Mouse (Mus musculus): ENCODE measurements around the gene Dbp. TPM values are rescaled to one million over a fixed set of nuclear protein-coding genes. Genes with fewer than 3 reads are reported as not detected.

Dbp gene
- polyA plus RNA-seq, 1 experiment: 23.4 TPM

DNA sequence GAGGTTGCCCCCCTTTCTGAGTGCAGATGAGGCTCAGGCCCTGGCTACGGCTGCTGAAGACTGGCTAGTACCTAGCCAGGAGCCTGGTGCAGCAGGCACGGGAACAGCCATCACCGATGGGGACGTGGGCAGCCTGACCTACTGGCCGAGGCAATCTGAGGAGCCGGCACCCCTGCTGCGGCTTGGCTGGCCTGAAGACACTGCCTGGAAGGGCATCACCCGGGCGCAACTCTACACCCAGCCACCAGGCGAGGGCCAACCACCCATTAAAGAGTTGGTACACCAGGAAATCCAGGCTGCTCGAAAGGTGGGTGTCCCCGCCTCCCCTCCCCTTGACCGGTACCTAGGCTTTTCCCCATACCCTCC is 17.4 kb downstream of the Dbp start:
- Histone ChIP-seq H3K9me3 (no peaks in the 10 kb centered on the region), H3K4me1 (peaks cover 62% of the 10 kb centered on the region), H3K27me3 (replicated peaks) (no peaks in the 10 kb centered on the region), H3K4me3 (replicated peaks) (no peak overlapping the region), H3K36me3 (replicated peaks; ENCODE audit: low read length) (peaks cover 87% of the 10 kb centered on the region)
- no peak for TF ChIP-seq GATA1 (IDR thresholded peaks at IDR 0.05; ENCODE audit: borderline replicate concordance, low read length)
- no peak for TF ChIP-seq FLI1 (IDR thresholded peaks at IDR 0.05; ENCODE audit: low read length)

DNA sequence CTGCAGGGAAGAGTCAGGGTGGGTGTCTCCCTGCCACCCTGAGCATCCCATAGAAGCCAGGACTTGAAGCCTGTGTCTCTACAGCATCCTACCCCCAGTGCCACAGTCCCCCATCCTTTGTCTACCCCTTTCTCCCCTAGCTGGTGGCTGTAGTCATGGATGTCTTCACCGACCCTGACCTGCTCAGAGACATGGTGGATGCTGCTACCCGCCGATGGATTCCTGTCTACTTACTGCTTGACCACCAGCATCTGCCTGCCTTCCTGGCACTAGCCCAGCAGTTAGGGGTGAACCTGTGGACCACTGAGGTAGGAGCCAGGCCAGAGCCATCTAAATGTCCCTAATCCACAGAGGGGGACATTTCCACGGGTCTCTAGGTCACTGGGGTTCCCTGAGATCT is 18.4 kb downstream of the Dbp start:
- Histone ChIP-seq H3K36me3 (replicated peaks; ENCODE audit: low read length) (peaks cover 94% of the 10 kb centered on the region), H3K27me3 (replicated peaks) (no peaks in the 10 kb centered on the region)
- no peak for TF ChIP-seq GATA1 (IDR thresholded peaks at IDR 0.05; ENCODE audit: borderline replicate concordance, low read length)

DNA sequence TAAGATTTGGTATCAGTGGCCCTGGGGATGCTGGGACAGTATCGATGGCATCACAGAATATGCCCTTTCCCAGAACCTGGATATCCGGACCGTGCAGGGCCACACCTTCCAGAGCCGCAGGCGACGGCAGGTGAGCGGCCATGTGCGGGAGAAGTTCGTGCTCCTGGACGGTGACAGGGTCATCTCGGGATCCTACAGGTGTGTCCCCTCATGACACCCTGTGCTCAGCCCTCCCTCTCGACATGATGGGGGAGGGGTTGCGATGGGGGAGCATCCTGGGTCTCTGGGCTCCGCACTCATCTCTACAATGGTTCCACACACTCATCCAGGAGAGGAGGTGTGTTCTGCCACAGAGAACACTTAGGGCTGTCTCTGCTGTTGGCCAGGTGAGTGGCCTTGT is 18.9 kb downstream of the Dbp start:
- H3K4me1 ChIP-seq: peaks cover 67% of the 10 kb centered on the region

More for the DNA sequence above, 18.4 kb downstream of the Dbp start:
- no peak overlapping the region for H3K4me3 ChIP-seq (replicated peaks)
- H3K4me1 ChIP-seq: peaks cover 67% of the 10 kb centered on the region
- no peaks in the 10 kb centered on the region for H3K9me3 ChIP-seq

DNA sequence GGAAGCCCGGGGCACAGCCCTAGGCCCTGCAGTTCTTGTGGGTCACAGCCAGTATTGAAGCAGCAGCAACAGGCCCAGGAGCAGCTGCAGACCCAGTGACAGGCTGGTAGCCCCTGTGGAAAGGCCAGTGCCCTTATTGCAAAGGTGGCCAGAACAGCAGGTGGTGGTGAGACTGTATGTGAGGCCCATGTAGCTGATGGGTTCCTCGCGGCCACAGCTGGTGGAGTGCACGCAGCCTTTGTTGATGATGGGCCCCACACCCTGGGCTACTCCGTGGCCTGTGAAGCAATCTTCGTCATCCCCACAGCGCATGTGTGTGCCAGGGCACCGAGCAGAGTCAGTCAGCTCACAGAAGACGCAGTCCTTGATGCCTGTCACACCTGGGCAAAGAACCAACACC is 20.3 kb downstream of the Dbp start:
- no peak overlapping the region for H3K4me3 ChIP-seq (replicated peaks)
- H3K36me3 ChIP-seq (replicated peaks; ENCODE audit: low read length): peaks cover 98% of the 10 kb centered on the region
- no peaks in the 10 kb centered on the region for H3K27me3 ChIP-seq (replicated peaks)
- H3K9me3 ChIP-seq: no peaks in the 10 kb centered on the region
- TF ChIP-seq FLI1 (IDR thresholded peaks at IDR 0.05; ENCODE audit: low read length): no peak
- no peak for TF ChIP-seq GATA1 (IDR thresholded peaks at IDR 0.05; ENCODE audit: borderline replicate concordance, low read length)
- H3K4me1 ChIP-seq: peaks cover 62% of the 10 kb centered on the region

More for the DNA sequence above, 18.9 kb downstream of the Dbp start:
- TF ChIP-seq FLI1 (IDR thresholded peaks at IDR 0.05; ENCODE audit: low read length) (no peak), GATA1 (IDR thresholded peaks at IDR 0.05; ENCODE audit: borderline replicate concordance, low read length) (no peak)
- H3K27me3 ChIP-seq (replicated peaks): no peaks in the 10 kb centered on the region
- no peaks in the 10 kb centered on the region for H3K9me3 ChIP-seq
- H3K36me3 ChIP-seq (replicated peaks; ENCODE audit: low read length): peaks cover 98% of the 10 kb centered on the region
- no peak overlapping the region for H3K4me3 ChIP-seq (replicated peaks)

DNA sequence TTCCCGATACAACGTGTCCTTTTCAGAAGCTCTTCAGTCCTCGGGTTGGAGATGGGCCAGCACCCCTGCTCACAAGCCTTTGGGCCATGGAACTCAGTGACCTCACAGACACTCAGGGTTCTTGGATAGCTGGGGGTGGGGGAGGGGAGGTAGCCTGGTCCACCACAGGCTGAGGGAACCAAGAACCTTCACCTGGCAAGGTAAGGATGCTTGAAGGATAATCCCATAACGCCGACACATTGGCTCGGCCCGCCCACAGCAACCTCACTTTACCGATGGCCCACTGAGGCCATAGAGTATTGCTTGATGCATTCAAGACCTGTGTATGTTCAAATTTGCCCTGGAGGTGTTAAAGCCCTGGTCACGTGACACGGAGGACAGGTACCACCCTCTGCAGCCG is 20.8 kb downstream of the Dbp start, which contains the start of gene Spaca4:
Spaca4 (minus strand) TSS at position 101 of the 400 bp plus-strand sequence.
- Histone ChIP-seq H3K36me3 (replicated peaks; ENCODE audit: low read length) (peaks cover 92% of the 10 kb centered on the region), H3K4me3 (replicated peaks) (no peak within 1 kb of the TSS), H3K27me3 (replicated peaks) (no peaks in the 10 kb centered on the region), H3K9me3 (no peaks in the 10 kb centered on the region), H3K4me1 (peaks cover 62% of the 10 kb centered on the region)
- TF ChIP-seq GATA1 (IDR thresholded peaks at IDR 0.05; ENCODE audit: borderline replicate concordance, low read length): no peak
- no peak for TF ChIP-seq FLI1 (IDR thresholded peaks at IDR 0.05; ENCODE audit: low read length)

DNA sequence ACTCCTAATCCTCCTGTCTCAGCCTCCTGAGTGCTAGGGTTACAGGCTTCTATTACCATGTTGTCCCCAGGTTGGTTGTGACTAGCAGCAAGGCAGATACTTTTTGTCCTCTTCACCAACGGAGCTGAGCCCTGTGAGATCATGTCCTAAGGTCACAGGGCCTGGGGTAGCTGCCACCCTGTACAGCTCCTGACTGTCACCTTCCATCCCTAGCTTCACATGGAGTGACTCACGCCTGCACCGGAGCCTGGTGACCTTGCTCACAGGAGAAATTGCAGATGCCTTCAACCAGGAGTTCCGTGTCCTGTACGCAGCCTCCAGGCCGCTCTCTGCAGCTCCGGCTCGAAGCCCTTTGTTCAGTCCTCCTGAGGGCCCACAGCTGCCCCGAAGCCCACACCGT is 21.5 kb downstream of the Dbp start:
- no peak overlapping the region for H3K4me3 ChIP-seq (replicated peaks)
- TF ChIP-seq GATA1 (IDR thresholded peaks at IDR 0.05; ENCODE audit: borderline replicate concordance, low read length) (no peak), FLI1 (IDR thresholded peaks at IDR 0.05; ENCODE audit: low read length) (no peak)
- H3K36me3 ChIP-seq (replicated peaks; ENCODE audit: low read length): peaks cover 85% of the 10 kb centered on the region
- no peaks in the 10 kb centered on the region for H3K27me3 ChIP-seq (replicated peaks)
- no peaks in the 10 kb centered on the region for H3K9me3 ChIP-seq
- H3K4me1 ChIP-seq: peaks cover 62% of the 10 kb centered on the region

DNA sequence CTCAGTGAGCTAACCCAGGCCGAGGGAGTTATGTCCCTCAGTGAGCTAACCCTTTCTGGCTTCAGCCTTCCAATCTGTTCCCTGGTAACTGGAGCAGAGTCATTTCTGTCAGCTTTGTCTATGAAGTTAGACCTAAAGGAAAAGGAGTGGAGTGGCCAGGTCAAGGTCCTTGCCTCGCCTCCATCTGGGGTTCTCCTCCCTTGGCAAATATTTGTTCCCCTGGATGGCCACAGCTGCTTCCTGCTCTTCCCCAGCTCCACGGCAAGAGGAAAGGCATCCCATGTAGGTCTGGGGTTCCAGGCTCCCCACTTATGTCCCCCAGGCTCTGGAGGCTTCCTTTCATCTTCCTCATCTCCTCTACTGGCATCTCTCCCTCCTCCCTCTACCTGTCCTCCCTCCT is 22.7 kb downstream of the Dbp start:
- Histone ChIP-seq H3K36me3 (replicated peaks; ENCODE audit: low read length) (peaks cover 73% of the 10 kb centered on the region), H3K4me3 (replicated peaks) (no peak overlapping the region), H3K9me3 (no peaks in the 10 kb centered on the region), H3K27me3 (replicated peaks) (no peaks in the 10 kb centered on the region), H3K4me1 (peaks cover 61% of the 10 kb centered on the region)
- TF ChIP-seq GATA1 (IDR thresholded peaks at IDR 0.05; ENCODE audit: borderline replicate concordance, low read length) (no peak), FLI1 (IDR thresholded peaks at IDR 0.05; ENCODE audit: low read length) (no peak)

DNA sequence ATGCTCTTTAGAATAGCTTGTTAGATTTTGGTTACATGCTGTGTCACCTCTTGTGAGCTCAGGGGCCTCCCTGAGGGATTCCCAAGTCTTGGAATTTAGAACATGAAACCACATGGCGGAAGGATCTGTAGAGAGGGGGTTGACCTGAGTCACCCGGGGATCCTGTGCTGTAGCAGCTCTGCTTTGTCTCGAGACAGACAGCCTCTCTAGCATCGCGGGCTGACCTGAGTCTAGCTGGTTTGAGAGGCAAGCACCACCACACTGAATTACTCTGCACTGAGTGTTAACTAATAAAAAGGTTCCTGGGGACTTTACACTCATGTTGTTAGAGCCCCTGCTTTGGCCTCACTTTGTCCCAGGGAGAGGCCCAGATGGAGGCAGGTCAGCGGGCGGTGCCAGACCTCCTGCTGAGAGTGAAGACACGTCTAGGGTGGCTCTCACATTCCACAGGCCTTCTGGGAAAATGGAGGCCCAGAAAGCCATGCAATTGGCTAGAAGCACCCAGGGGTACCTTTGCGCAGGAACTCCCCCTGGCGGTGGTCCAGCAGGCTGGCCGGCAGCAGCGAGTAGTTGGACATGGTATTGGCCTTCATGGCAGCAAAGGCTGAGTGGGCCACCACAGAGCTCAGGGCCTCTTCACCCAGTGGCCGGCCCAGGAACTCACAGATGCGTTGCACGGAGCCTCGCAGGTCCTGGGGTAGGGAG is 26.0 kb downstream of the Dbp start:
- TF ChIP-seq GATA1 (IDR thresholded peaks at IDR 0.05; ENCODE audit: borderline replicate concordance, low read length) (no peak), FLI1 (IDR thresholded peaks at IDR 0.05; ENCODE audit: low read length) (no peak)
- Histone ChIP-seq H3K36me3 (replicated peaks; ENCODE audit: low read length) (peaks cover 40% of the 10 kb centered on the region), H3K4me3 (replicated peaks) (no peak overlapping the region), H3K27me3 (replicated peaks) (peaks cover 7% of the 10 kb centered on the region), H3K9me3 (no peaks in the 10 kb centered on the region), H3K4me1 (peaks cover 48% of the 10 kb centered on the region)

DNA sequence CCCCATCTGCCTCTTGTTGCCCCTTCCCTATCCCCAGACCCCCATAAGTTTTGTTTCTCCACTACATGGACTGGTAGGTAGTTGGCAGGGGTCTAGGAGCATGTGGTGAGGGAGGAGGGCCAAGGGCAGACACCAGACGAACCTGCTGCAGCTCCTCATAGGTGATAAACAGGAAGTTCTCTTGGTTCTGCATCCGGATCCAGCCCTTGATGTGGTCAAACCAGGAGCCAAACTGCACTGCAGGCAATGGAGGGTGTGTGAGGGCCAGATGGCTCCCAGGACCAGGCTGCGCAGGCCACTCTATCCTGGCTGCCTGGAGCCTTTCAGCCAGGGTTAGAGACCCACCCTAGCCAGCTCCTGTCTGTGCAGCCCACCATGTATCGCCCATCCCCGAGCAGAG is 28.6 kb downstream of the Dbp start:
- TF ChIP-seq GATA1 (IDR thresholded peaks at IDR 0.05; ENCODE audit: borderline replicate concordance, low read length) (no peak), FLI1 (IDR thresholded peaks at IDR 0.05; ENCODE audit: low read length) (no peak)
- Histone ChIP-seq H3K27me3 (replicated peaks) (peaks cover 7% of the 10 kb centered on the region), H3K4me3 (replicated peaks) (no peak overlapping the region), H3K4me1 (peaks cover 33% of the 10 kb centered on the region), H3K36me3 (replicated peaks; ENCODE audit: low read length) (peaks cover 17% of the 10 kb centered on the region), H3K9me3 (no peaks in the 10 kb centered on the region)

DNA sequence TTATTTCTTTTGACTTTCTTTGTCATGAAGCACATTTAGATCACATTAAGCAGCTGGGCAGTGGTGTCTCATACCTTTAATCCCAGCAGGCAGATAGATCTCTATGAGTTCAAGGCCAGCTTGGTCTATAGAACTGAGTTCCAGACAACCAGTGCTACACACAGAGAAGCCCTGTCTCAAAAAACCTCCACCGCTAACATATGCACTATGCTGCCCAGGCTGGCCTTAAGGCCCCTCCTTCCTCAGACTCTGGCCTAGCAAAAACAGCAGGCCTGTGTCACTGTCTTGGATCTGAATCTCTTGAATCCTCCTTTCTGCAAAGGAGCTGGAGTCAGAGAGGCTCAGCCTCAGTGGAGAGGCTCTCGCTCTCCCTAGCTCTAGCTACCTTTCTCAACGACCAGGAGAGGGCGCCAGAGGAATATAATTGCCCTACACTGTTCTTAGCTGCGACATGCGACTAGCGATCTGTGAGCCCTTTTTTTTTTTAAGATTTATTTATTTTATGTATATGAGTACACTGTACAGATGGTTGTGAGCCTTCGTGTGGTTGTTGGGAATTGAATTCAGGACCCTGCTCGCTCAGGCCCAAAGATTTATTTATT is 34.4 kb downstream of the Dbp start:
- no peak for TF ChIP-seq GATA1 (IDR thresholded peaks at IDR 0.05; ENCODE audit: borderline replicate concordance, low read length)
- TF ChIP-seq FLI1 (IDR thresholded peaks at IDR 0.05; ENCODE audit: low read length): no peak
- Histone ChIP-seq H3K36me3 (replicated peaks; ENCODE audit: low read length) (no peaks in the 10 kb centered on the region), H3K4me3 (replicated peaks) (no peak overlapping the region), H3K9me3 (no peaks in the 10 kb centered on the region), H3K27me3 (replicated peaks) (peaks cover 24% of the 10 kb centered on the region), H3K4me1 (peaks cover 24% of the 10 kb centered on the region)
